Mouse (Mus musculus) olfactory bulb, adult 2 months (tissue): Measurements from ENCODE around the gene Tas2r140. TPM values are rescaled to one million over a fixed set of nuclear protein-coding genes. Genes with fewer than 3 reads are reported as not detected.
A peak's percentile ranks its signal among the peaks of the same experiment; 100 is the strongest.

ENCODE experiments used
- H3K27ac ChIP-seq: fragments of 200-500 bp; 2 replicates; pipeline ENCODE4 v1.5.1; 2012; ENCODE audit warnings: low read depth, low read length; ENCODE audit not compliant: insufficient read depth
- H3K4me1 ChIP-seq: fragments of 200-500 bp; 2 replicates; pipeline ENCODE4 v1.6.1; 2012; ENCODE audit warnings: low read length; ENCODE audit not compliant: control insufficient read depth, insufficient read depth
- H3K4me3 ChIP-seq: fragments of 200-500 bp; 2 replicates; pipeline ENCODE4 v1.5.1; 2012; ENCODE audit warnings: mild to moderate bottlenecking, low read depth, low read length, moderate library complexity; ENCODE audit not compliant: insufficient read depth
- CTCF ChIP-seq: fragments of 200-500 bp; IDR thresholded peaks from 2 replicates; pipeline ENCODE4 v1.5.1; 2012; ENCODE audit warnings: low read depth, mild to moderate bottlenecking, low read length, moderate library complexity; ENCODE audit not compliant: insufficient read depth
- POLR2A ChIP-seq: fragments of 200-500 bp; IDR thresholded peaks from 2 replicates; pipeline ENCODE4 v1.6.1; 2012; ENCODE audit warnings: mild to moderate bottlenecking, low read depth, low read length, moderate library complexity; ENCODE audit not compliant: insufficient read depth
- WGBS: fragments of 180-500 bp; shearing (Covaris S2); methylation state at CpG from one replicate; pipeline ENCODE4 v1.1.7; 2018; 5-methylcytosine and 5-hydroxymethylcytosine counted together
- polyA plus RNA-seq: library from polyadenylated mRNA; stranded (reverse); fragments of >200 nt; gene quantifications from 2 replicates; pipeline ENCODE4 v1.2.4, GENCODE M21; 2012; ENCODE audit warnings: low replicate concordance; ENCODE audit not compliant: missing spikeins, insufficient read depth, insufficient read length

The Tas2r140 gene
- polyA plus RNA-seq: not detected in 2 replicates

- Histone ChIP-seq H3K4me1 (no peaks in the 10 kb centered on the region), H3K27ac (no peak within 1 kb of the TSS), H3K4me3 (no peak within 1 kb of the TSS)
- TF ChIP-seq CTCF (no peak), POLR2A (no peak)
Observed at GRCm38 (mm10) chr6:133055716-133056115, at the start of gene Tas2r140. Gene Tas2r140, minus strand, starts transcription at chr6:133055816.

- no peak for TF ChIP-seq CTCF
- TF ChIP-seq POLR2A: no peak
- Histone ChIP-seq H3K4me1 (no peaks in the 10 kb centered on the region), H3K4me3 (peak within 1 kb of the TSS; percentile 92), H3K27ac (peak within 1 kb of the TSS; percentile 100)
Observed at GRCm38 (mm10) chr6:133104609-133104921, 48.9 kb upstream of the Tas2r140 start, which contains the start of gene Smim10l1. Gene Smim10l1, plus strand, starts transcription at chr6:133104909.

- H3K4me3 ChIP-seq: no peak overlapping the region
Observed at GRCm38 (mm10) chr6:133102430-133102829, 46.8 kb upstream of the Tas2r140 start.

GRCm38 (mm10) chr6:133092226-133092625 is 36.6 kb upstream of the Tas2r140 start:
- Histone ChIP-seq H3K4me3 (no peak overlapping the region), H3K27ac (no peak overlapping the region)
- 73% methylated on average over 8 of the region's 8 CpGs for WGBS

More at GRCm38 (mm10) chr6:133102430-133102829, 46.8 kb upstream of the Tas2r140 start:
- WGBS: 20% methylated on average over 1 of the region's 1 CpGs
- TF ChIP-seq POLR2A (no peak), CTCF (no peak)
- Histone ChIP-seq H3K27ac (no peak overlapping the region), H3K4me1 (no peaks in the 10 kb centered on the region)

DNA sequence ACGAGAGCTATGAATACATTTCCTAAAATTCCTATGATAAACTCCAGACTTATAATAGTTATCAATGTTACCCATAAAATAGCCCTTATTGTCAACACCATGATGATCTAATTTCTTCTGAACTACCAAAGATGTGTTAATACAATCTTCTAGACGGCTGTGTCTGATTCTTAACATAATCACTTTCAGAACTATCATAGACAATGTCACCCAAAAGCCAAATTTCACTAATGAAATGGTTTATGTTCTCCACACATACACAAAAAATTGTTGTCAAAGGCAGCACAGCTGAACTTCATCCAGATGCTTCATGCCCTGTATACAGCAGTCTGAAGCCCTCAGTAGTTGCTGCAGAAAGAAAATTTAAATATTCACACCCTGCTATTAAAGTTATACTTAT is 18.6 kb downstream of the Tas2r140 start, which contains the start of gene Tas2r103:
TSS of gene Tas2r103 (minus strand) at position 101 of the 400 bp plus-strand sequence.
- Histone ChIP-seq H3K4me3 (no peak within 1 kb of the TSS), H3K4me1 (no peaks in the 10 kb centered on the region), H3K27ac (no peak within 1 kb of the TSS)
- no peak for TF ChIP-seq POLR2A
- no peak for TF ChIP-seq CTCF
- WGBS: 82% methylated on average over 2 of the region's 2 CpGs

More at GRCm38 (mm10) chr6:133092226-133092625, 36.6 kb upstream of the Tas2r140 start:
- no peak for TF ChIP-seq CTCF
- no peak for TF ChIP-seq POLR2A
- H3K4me1 ChIP-seq: no peaks in the 10 kb centered on the region

Other genes starting within 250 kb of the Tas2r140 start
- gene Tas2r123, start 208.7 kb downstream of the Tas2r140 start, polyA plus RNA-seq: not detected in 2 replicates
- not detected in 2 replicates for gene Tas2r116, start 200.4 kb downstream of the Tas2r140 start, polyA plus RNA-seq
- not detected in 2 replicates for gene Tas2r110, start 187.8 kb downstream of the Tas2r140 start, polyA plus RNA-seq
- gene Tas2r113, start 162.8 kb downstream of the Tas2r140 start, polyA plus RNA-seq: not detected in 2 replicates
- not detected in 2 replicates for gene Tas2r125, start 146.2 kb downstream of the Tas2r140 start, polyA plus RNA-seq
- not detected in 2 replicates for gene Tas2r129, start 104.7 kb downstream of the Tas2r140 start, polyA plus RNA-seq
- gene Tas2r131, start 97.9 kb downstream of the Tas2r140 start, polyA plus RNA-seq: not detected in 2 replicates
- not detected in 2 replicates for gene Tas2r109, start 74.9 kb downstream of the Tas2r140 start, polyA plus RNA-seq
- not detected in 2 replicates for gene Tas2r103, start 18.7 kb downstream of the Tas2r140 start, polyA plus RNA-seq
- 171 TPM in 1 of 2 replicates, not detected in the other for gene Smim10l1, start 49.1 kb upstream of the Tas2r140 start, polyA plus RNA-seq
- gene 5530400C23Rik, start 236.4 kb upstream of the Tas2r140 start, polyA plus RNA-seq: not detected in 2 replicates